Mouse (Mus musculus) E14TG2a.4 (cell line): ENCODE results near the gene Frem2.

ENCODE experiments used
- CTCF ChIP-seq: conservative IDR thresholded peaks from 2 replicates; pipeline ENCODE4 v1.5.1; 2014; ENCODE audit warnings: low read length
- NANOG ChIP-seq: IDR thresholded peaks from 2 replicates; pipeline ENCODE4 v1.6.1; 2014; ENCODE audit warnings: borderline replicate concordance, low read length, mixed read lengths
- POU5F1 ChIP-seq: IDR thresholded peaks from 2 replicates; pipeline ENCODE4 v1.6.1; 2014; ENCODE audit warnings: low read length, borderline replicate concordance

DNA sequence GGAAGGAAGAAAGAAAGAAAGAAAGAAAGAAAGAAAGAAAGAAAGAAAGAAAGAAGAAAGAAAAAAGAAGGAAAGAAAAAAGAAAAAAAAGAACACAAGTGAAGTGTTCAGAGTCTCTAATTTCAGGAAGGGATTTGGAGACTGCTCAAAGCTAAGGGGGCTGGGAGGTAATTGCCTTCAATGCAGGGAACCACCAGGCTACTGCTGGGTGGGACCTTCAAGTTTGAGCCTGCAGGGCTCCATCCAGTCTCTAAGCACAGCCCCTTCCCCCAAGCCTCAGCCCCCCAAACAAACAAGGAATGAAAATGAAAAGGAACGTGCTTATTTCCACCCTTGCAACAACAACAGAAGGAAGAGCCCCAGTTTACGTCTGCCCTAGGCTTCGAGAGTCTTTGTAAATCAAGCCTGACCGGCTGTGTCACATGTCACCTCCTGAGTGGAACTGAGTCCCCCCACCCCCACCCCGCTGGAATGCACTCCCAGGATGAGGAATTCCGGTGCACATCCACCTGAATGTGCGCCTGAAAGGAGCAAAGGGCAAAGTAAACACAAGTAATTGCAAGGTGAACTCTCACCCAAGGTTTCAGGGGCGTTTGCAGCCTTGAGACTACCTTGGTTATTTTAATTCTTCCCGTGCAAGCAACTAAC lies 58.9 kb downstream of the Frem2 start:
- no peak for TF ChIP-seq CTCF
- peak; percentile 31; the same call in 1 of the 2 replicates for TF ChIP-seq NANOG
- TF ChIP-seq POU5F1 = no peak
